Mouse (Mus musculus) hindbrain, embryonic 15.5 days (tissue): ENCODE data around the gene Ncoa7. TPM values are rescaled to one million over a fixed set of nuclear protein-coding genes. Genes with fewer than 3 reads are reported as not detected.
A peak's percentile ranks its signal among the peaks of the same experiment; 100 is the strongest.

Experiments used
- ATAC-seq: fragments of 200-750 bp; cut with Nextera tagmentation; 2 replicates; pipeline ENCODE4 v1.8.0; 2017; ENCODE audit warnings: low read depth, moderate number of reproducible peaks, moderate TSS enrichment; ENCODE audit not compliant: low FRiP score
- H3K27ac ChIP-seq: fragments of 300-500 bp; sonication (generic); replicated peaks from 2 replicates; pipeline ENCODE4 v1.5.1; 2015; ENCODE audit warnings: mild to moderate bottlenecking, inconsistent platforms
- H3K27me3 ChIP-seq: fragments of 300-500 bp; sonication (generic); 2 replicates; pipeline ENCODE4 v1.6.1; 2015; ENCODE audit warnings: control low read depth, inconsistent platforms
- H3K36me3 ChIP-seq: fragments of 300-500 bp; sonication (generic); 2 replicates; pipeline ENCODE4 v1.6.1; 2015; ENCODE audit warnings: control low read depth, inconsistent platforms
- H3K4me1 ChIP-seq: fragments of 300-500 bp; sonication (generic); replicated peaks from 2 replicates; pipeline ENCODE4 v1.6.1; 2015; ENCODE audit warnings: control low read depth, inconsistent platforms
- H3K4me2 ChIP-seq: fragments of 300-500 bp; sonication (generic); 2 replicates; pipeline ENCODE4 v1.6.1; 2015; ENCODE audit warnings: moderate library complexity, mild to moderate bottlenecking, inconsistent platforms
- H3K4me3 ChIP-seq: fragments of 300-500 bp; sonication (generic); 2 replicates; pipeline ENCODE4 v1.5.1; 2015; ENCODE audit warnings: mild to moderate bottlenecking, inconsistent platforms
- H3K9ac ChIP-seq: fragments of 300-500 bp; sonication (generic); 2 replicates; pipeline ENCODE4 v1.6.1; 2015; ENCODE audit warnings: inconsistent platforms
- H3K9me3 ChIP-seq: fragments of 300-500 bp; sonication (generic); 2 replicates; pipeline ENCODE4 v1.6.1; 2016; ENCODE audit warnings: control low read depth, inconsistent platforms
- WGBS: fragments of 180-500 bp; shearing (Covaris S2); methylation state at CpG from one replicate; pipeline ENCODE4 v1.1.7; 2015; 5-methylcytosine and 5-hydroxymethylcytosine counted together
- polyA plus RNA-seq: library from polyadenylated mRNA; unstranded; fragments of >200 nt; fragmentation: Nextera tagmentation; extraction: Ambion mirVana; gene quantifications from 2 replicates; pipeline ENCODE4 v1.2.1, GENCODE M21; 2015

Ncoa7 gene
- polyA plus RNA-seq, 1 experiment from 2014 or later: 18.9 TPM

GRCm38 (mm10) chr10:30778240-30778639, 24.9 kb downstream of the Ncoa7 start:
- no peak overlapping the region for H3K4me2 ChIP-seq
- H3K9me3 ChIP-seq: no peaks in the 10 kb centered on the region
- no peak overlapping the region for H3K27ac ChIP-seq
- 79% methylated on average over 3 of the region's 3 CpGs for WGBS
- H3K27me3 ChIP-seq: no peaks in the 10 kb centered on the region
- no peak overlapping the region for H3K9ac ChIP-seq
- H3K4me3 ChIP-seq: no peak overlapping the region
- peak; percentile 55; the same call in 1 of the 2 replicates for ATAC-seq
- 0 out of 2 replicates have a peak, but pooled peaks cover 3% of the 10 kb centered on the region for H3K4me1 ChIP-seq
- H3K36me3 ChIP-seq: no peaks in the 10 kb centered on the region

GRCm38 (mm10) chr10:30775987-30776386, 27.1 kb downstream of the Ncoa7 start:
- no peak overlapping the region for H3K4me2 ChIP-seq
- no peaks in the 10 kb centered on the region for H3K36me3 ChIP-seq
- H3K27ac ChIP-seq: no peak overlapping the region
- H3K9me3 ChIP-seq: no peaks in the 10 kb centered on the region
- 77% methylated on average over 2 of the region's 2 CpGs for WGBS
- H3K4me3 ChIP-seq: no peak overlapping the region
- H3K27me3 ChIP-seq: no peaks in the 10 kb centered on the region
- H3K4me1 ChIP-seq: 0 out of 2 replicates have a peak, but pooled peaks cover 7% of the 10 kb centered on the region
- ATAC-seq: 0 out of 2 replicates have a peak, but pooled peaks have one; percentile 11
- H3K9ac ChIP-seq: no peak overlapping the region

GRCm38 (mm10) chr10:30775568-30775967, 27.6 kb downstream of the Ncoa7 start:
- ATAC-seq: no peak
- no peaks in the 10 kb centered on the region for H3K36me3 ChIP-seq
- no peak overlapping the region; the same call in 1 of the 2 replicates for H3K27ac ChIP-seq
- H3K4me2 ChIP-seq: no peak overlapping the region
- no peak overlapping the region for H3K9ac ChIP-seq
- H3K9me3 ChIP-seq: no peaks in the 10 kb centered on the region
- no peaks in the 10 kb centered on the region for H3K27me3 ChIP-seq
- H3K4me3 ChIP-seq: no peak overlapping the region
- 0 out of 2 replicates have a peak, but pooled peaks cover 7% of the 10 kb centered on the region for H3K4me1 ChIP-seq
- 47% methylated on average over 5 of the region's 5 CpGs for WGBS

GRCm38 (mm10) chr10:30774396-30774795, 28.7 kb downstream of the Ncoa7 start:
- Histone ChIP-seq H3K4me1 (0 out of 2 replicates have a peak, but pooled peaks cover 7% of the 10 kb centered on the region), H3K9ac (no peak overlapping the region), H3K4me2 (no peak overlapping the region), H3K27me3 (no peaks in the 10 kb centered on the region), H3K27ac (no peak overlapping the region), H3K36me3 (0 out of 2 replicates have a peak, but pooled peaks cover 3% of the 10 kb centered on the region), H3K4me3 (no peak overlapping the region), H3K9me3 (no peaks in the 10 kb centered on the region)
- WGBS: 87% methylated on average over 2 of the region's 2 CpGs
- no peak for ATAC-seq

- WGBS: 45% methylated on average over 5 of the region's 5 CpGs
- no peak overlapping the region for H3K27ac ChIP-seq
- no peaks in the 10 kb centered on the region for H3K27me3 ChIP-seq
- no peak overlapping the region for H3K4me3 ChIP-seq
- H3K4me1 ChIP-seq: 0 out of 2 replicates have a peak, but pooled peaks cover 7% of the 10 kb centered on the region
- H3K36me3 ChIP-seq: 0 out of 2 replicates have a peak, but pooled peaks cover 3% of the 10 kb centered on the region
- H3K9ac ChIP-seq: no peak overlapping the region
- ATAC-seq: no peak
- H3K4me2 ChIP-seq: no peak overlapping the region
- no peaks in the 10 kb centered on the region for H3K9me3 ChIP-seq
These were observed 29.9 kb downstream of the Ncoa7 start for GRCm38 (mm10) chr10:30773181-30773580.

- 0 out of 2 replicates have a peak, but pooled peaks cover 7% of the 10 kb centered on the region for H3K4me1 ChIP-seq
These were observed 31.5 kb downstream of the Ncoa7 start for GRCm38 (mm10) chr10:30771417-30772158.

GRCm38 (mm10) chr10:30768820-30769219, 34.3 kb downstream of the Ncoa7 start:
- WGBS: 97% methylated on average over 1 of the region's 1 CpGs

More at GRCm38 (mm10) chr10:30771417-30772158, 31.5 kb downstream of the Ncoa7 start:
- Histone ChIP-seq H3K4me2 (no peak overlapping the region), H3K36me3 (0 out of 2 replicates have a peak, but pooled peaks cover 3% of the 10 kb centered on the region), H3K9me3 (no peaks in the 10 kb centered on the region), H3K9ac (no peak overlapping the region), H3K4me3 (no peak overlapping the region), H3K27me3 (no peaks in the 10 kb centered on the region), H3K27ac (no peak overlapping the region)
- WGBS: 83% methylated on average over 5 of the region's 5 CpGs
- ATAC-seq: no peak

GRCm38 (mm10) chr10:30768250-30768649, 34.9 kb downstream of the Ncoa7 start:
- Histone ChIP-seq H3K36me3 (0 out of 2 replicates have a peak, but pooled peaks cover 5% of the 10 kb centered on the region), H3K4me2 (no peak overlapping the region), H3K9me3 (peaks cover 3% of the 10 kb centered on the region; the same call in 1 of the 2 replicates), H3K27ac (no peak overlapping the region), H3K27me3 (no peaks in the 10 kb centered on the region), H3K9ac (no peak overlapping the region), H3K4me1 (0 out of 2 replicates have a peak, but pooled peaks cover 4% of the 10 kb centered on the region), H3K4me3 (no peak overlapping the region)
- no peak for ATAC-seq
- 89% methylated on average over 3 of the region's 3 CpGs for WGBS

More at GRCm38 (mm10) chr10:30768820-30769219, 34.3 kb downstream of the Ncoa7 start:
- H3K27ac ChIP-seq: no peak overlapping the region
- peaks cover 3% of the 10 kb centered on the region; the same call in 1 of the 2 replicates for H3K9me3 ChIP-seq
- H3K9ac ChIP-seq: no peak overlapping the region
- 0 out of 2 replicates have a peak, but pooled peaks cover 5% of the 10 kb centered on the region for H3K36me3 ChIP-seq
- ATAC-seq: no peak
- 0 out of 2 replicates have a peak, but pooled peaks cover 4% of the 10 kb centered on the region for H3K4me1 ChIP-seq
- no peaks in the 10 kb centered on the region for H3K27me3 ChIP-seq
- H3K4me3 ChIP-seq: no peak overlapping the region
- no peak overlapping the region for H3K4me2 ChIP-seq

GRCm38 (mm10) chr10:30763179-30763770, 39.9 kb downstream of the Ncoa7 start:
- 0 out of 2 replicates have a peak, but pooled peaks have one; percentile 42 for ATAC-seq
- no peaks in the 10 kb centered on the region for H3K4me1 ChIP-seq
- H3K9ac ChIP-seq: no peak overlapping the region
- no peak overlapping the region for H3K4me3 ChIP-seq
- no peak overlapping the region for H3K27ac ChIP-seq
- 0 out of 2 replicates have a peak, but pooled peaks cover 3% of the 10 kb centered on the region for H3K36me3 ChIP-seq
- WGBS: 88% methylated on average over 8 of the region's 8 CpGs
- H3K9me3 ChIP-seq: peaks cover 3% of the 10 kb centered on the region; the same call in 1 of the 2 replicates
- no peaks in the 10 kb centered on the region for H3K27me3 ChIP-seq
- no peak overlapping the region for H3K4me2 ChIP-seq

- no peak for ATAC-seq
These were observed 40.7 kb downstream of the Ncoa7 start for GRCm38 (mm10) chr10:30762284-30762964.

GRCm38 (mm10) chr10:30759360-30760147, 43.6 kb downstream of the Ncoa7 start:
- Histone ChIP-seq H3K27ac (no peak overlapping the region), H3K36me3 (no peaks in the 10 kb centered on the region), H3K4me1 (no peaks in the 10 kb centered on the region), H3K9ac (no peak overlapping the region), H3K4me3 (no peak overlapping the region), H3K9me3 (no peaks in the 10 kb centered on the region), H3K27me3 (no peaks in the 10 kb centered on the region), H3K4me2 (no peak overlapping the region)
- no peak for ATAC-seq
- 77% methylated on average over 8 of the region's 8 CpGs for WGBS

More at GRCm38 (mm10) chr10:30762284-30762964, 40.7 kb downstream of the Ncoa7 start:
- no peak overlapping the region for H3K4me3 ChIP-seq
- H3K27ac ChIP-seq: no peak overlapping the region
- H3K4me2 ChIP-seq: no peak overlapping the region
- H3K9ac ChIP-seq: no peak overlapping the region
- peaks cover 3% of the 10 kb centered on the region; the same call in 1 of the 2 replicates for H3K9me3 ChIP-seq
- no peaks in the 10 kb centered on the region for H3K4me1 ChIP-seq
- H3K27me3 ChIP-seq: no peaks in the 10 kb centered on the region
- 0 out of 2 replicates have a peak, but pooled peaks cover 3% of the 10 kb centered on the region for H3K36me3 ChIP-seq
- WGBS: 80% methylated on average over 4 of the region's 4 CpGs
